Mouse (Mus musculus): ENCODE data around the gene Apopt1. TPM values are rescaled to one million over a fixed set of nuclear protein-coding genes. Genes with fewer than 3 reads are reported as not detected.

Apopt1 gene
- total RNA-seq, 2 experiments from 2014 or later, result 4.8 to 8.4 TPM

GRCm38 (mm10) chr12:111766313-111767236 lies 53.5 kb downstream of the Apopt1 start:
- ATAC-seq (replicated peaks; ENCODE audit: low FRiP score, poor library complexity, severe bottlenecking), result no peak

- no peak for ATAC-seq (replicated peaks; ENCODE audit: low FRiP score, poor library complexity, severe bottlenecking)
Measured at GRCm38 (mm10) chr12:111768322-111768928, 55.4 kb downstream of the Apopt1 start.

- no peak for ATAC-seq (replicated peaks; ENCODE audit: low FRiP score, poor library complexity, severe bottlenecking)
Measured at GRCm38 (mm10) chr12:111769306-111769705, 56.2 kb downstream of the Apopt1 start.

GRCm38 (mm10) chr12:111769816-111770577 lies 56.9 kb downstream of the Apopt1 start:
- ATAC-seq (replicated peaks; ENCODE audit: low FRiP score, poor library complexity, severe bottlenecking), result no peak

- no peak for ATAC-seq (replicated peaks; ENCODE audit: low FRiP score, poor library complexity, severe bottlenecking)
Measured at GRCm38 (mm10) chr12:111770651-111771050, 57.6 kb downstream of the Apopt1 start.

- no peak for ATAC-seq (replicated peaks; ENCODE audit: low FRiP score, poor library complexity, severe bottlenecking)
Measured at GRCm38 (mm10) chr12:111774156-111774555, 61.1 kb downstream of the Apopt1 start.

GRCm38 (mm10) chr12:111774845-111775244 lies 61.8 kb downstream of the Apopt1 start:
- no peak for ATAC-seq (replicated peaks; ENCODE audit: low FRiP score, poor library complexity, severe bottlenecking)

- no peak for ATAC-seq (replicated peaks; ENCODE audit: low FRiP score, poor library complexity, severe bottlenecking)
Measured at GRCm38 (mm10) chr12:111777919-111778318, 64.9 kb downstream of the Apopt1 start.

- ATAC-seq (replicated peaks; ENCODE audit: low FRiP score, poor library complexity, severe bottlenecking), result no peak
Measured at GRCm38 (mm10) chr12:111779544-111779943, 66.5 kb downstream of the Apopt1 start.

- ATAC-seq (replicated peaks; ENCODE audit: low FRiP score, poor library complexity, severe bottlenecking), result no peak
Measured at GRCm38 (mm10) chr12:111785174-111785573, 72.1 kb downstream of the Apopt1 start.

- no peak for ATAC-seq (replicated peaks; ENCODE audit: low FRiP score, poor library complexity, severe bottlenecking)
Measured at GRCm38 (mm10) chr12:111787015-111787414, 74.0 kb downstream of the Apopt1 start.

GRCm38 (mm10) chr12:111790090-111790489 lies 77.0 kb downstream of the Apopt1 start:
- ATAC-seq (replicated peaks; ENCODE audit: low FRiP score, poor library complexity, severe bottlenecking), result no peak

- ATAC-seq (replicated peaks; ENCODE audit: low FRiP score, poor library complexity, severe bottlenecking), result no peak
Measured at GRCm38 (mm10) chr12:111790631-111791030, 77.6 kb downstream of the Apopt1 start.

- no peak for ATAC-seq (replicated peaks; ENCODE audit: low FRiP score, poor library complexity, severe bottlenecking)
Measured at GRCm38 (mm10) chr12:111791474-111792104, 78.5 kb downstream of the Apopt1 start.

- no peak for ATAC-seq (replicated peaks; ENCODE audit: low FRiP score, poor library complexity, severe bottlenecking)
Measured at GRCm38 (mm10) chr12:111794102-111794501, 81.0 kb downstream of the Apopt1 start.

GRCm38 (mm10) chr12:111794526-111795179 lies 81.6 kb downstream of the Apopt1 start:
- ATAC-seq (replicated peaks; ENCODE audit: low FRiP score, poor library complexity, severe bottlenecking), result no peak

GRCm38 (mm10) chr12:111795180-111795895 lies 82.3 kb downstream of the Apopt1 start:
- no peak for ATAC-seq (replicated peaks; ENCODE audit: low FRiP score, poor library complexity, severe bottlenecking)

GRCm38 (mm10) chr12:111797251-111797650 lies 84.2 kb downstream of the Apopt1 start:
- no peak for ATAC-seq (replicated peaks; ENCODE audit: low FRiP score, poor library complexity, severe bottlenecking)

- ATAC-seq (replicated peaks; ENCODE audit: low FRiP score, poor library complexity, severe bottlenecking), result no peak
Measured at GRCm38 (mm10) chr12:111798493-111798892, 85.4 kb downstream of the Apopt1 start.
